Mouse (Mus musculus): ENCODE data around the gene Pcsk2.

GRCm38 (mm10) chr2:143643305-143643704 is 97.3 kb downstream of the Pcsk2 start:
- no peak for TF ChIP-seq POLR2A (IDR thresholded peaks at IDR 0.05; ENCODE audit: low read depth, low read length)
- TF ChIP-seq CTCF (IDR thresholded peaks at IDR 0.05; ENCODE audit: extremely low read depth, insufficient read depth, insufficient read length, insufficient replicate concordance) = no peak
